Mouse (Mus musculus) neural tube, embryonic 12.5 days (tissue): ENCODE data around the gene Mybpc1. TPM values are rescaled to one million over a fixed set of nuclear protein-coding genes. Genes with fewer than 3 reads are reported as not detected.
A peak's percentile ranks its signal among the peaks of the same experiment; 100 is the strongest.

Source experiments
- ATAC-seq: fragments of 200-750 bp; cut with Nextera tagmentation; 2 replicates; pipeline ENCODE4 v1.8.0; 2017; ENCODE audit warnings: low read depth, mild to moderate bottlenecking, moderate TSS enrichment, moderate library complexity; ENCODE audit not compliant: low FRiP score
- H3K27ac ChIP-seq: fragments of 300-500 bp; sonication (generic); 2 replicates; pipeline ENCODE4 v1.5.1; 2016
- H3K27me3 ChIP-seq: fragments of 300-500 bp; sonication (generic); replicated peaks from 2 replicates; pipeline ENCODE4 v1.6.1; 2016; ENCODE audit warnings: mild to moderate bottlenecking
- H3K36me3 ChIP-seq: fragments of 300-500 bp; sonication (generic); 2 replicates; pipeline ENCODE4 v1.6.1; 2016; ENCODE audit warnings: mild to moderate bottlenecking
- H3K4me1 ChIP-seq: fragments of 300-500 bp; sonication (generic); 2 replicates; pipeline ENCODE4 v1.6.1; 2016
- H3K4me2 ChIP-seq: fragments of 300-500 bp; sonication (generic); replicated peaks from 2 replicates; pipeline ENCODE4 v1.6.1; 2016; ENCODE audit warnings: mild to moderate bottlenecking
- H3K4me3 ChIP-seq: fragments of 300-500 bp; sonication (generic); 2 replicates; pipeline ENCODE4 v1.5.1; 2016
- H3K9ac ChIP-seq: fragments of 300-500 bp; sonication (generic); 2 replicates; pipeline ENCODE4 v1.6.1; 2016; ENCODE audit warnings: mild to moderate bottlenecking
- H3K9me3 ChIP-seq: fragments of 300-500 bp; sonication (generic); 2 replicates; pipeline ENCODE4 v1.6.1; 2016; ENCODE audit warnings: mild to moderate bottlenecking
- WGBS: fragments of 180-500 bp; shearing (Covaris S2); methylation state at CpG from one replicate; pipeline ENCODE4 v1.1.7; 2016; 5-methylcytosine and 5-hydroxymethylcytosine counted together
- polyA plus RNA-seq: library from polyadenylated mRNA; unstranded; fragments of >200 nt; fragmentation: Nextera tagmentation; extraction: Ambion mirVana; gene quantifications from 2 replicates; pipeline ENCODE4 v1.2.1, GENCODE M21; 2016

Gene Mybpc1
- 13.0 and 13.6 TPM in 2 replicates for polyA plus RNA-seq

- Histone ChIP-seq H3K4me3 (no peak within 1 kb of the TSS), H3K27me3 (no peaks in the 10 kb centered on the region), H3K9ac (no peak within 1 kb of the TSS), H3K9me3 (no peaks in the 10 kb centered on the region), H3K4me1 (peaks cover 5% of the 10 kb centered on the region; the same call in 1 of the 2 replicates), H3K4me2 (peak within 1 kb of the TSS; percentile 37), H3K36me3 (no peaks in the 10 kb centered on the region), H3K27ac (no peak within 1 kb of the TSS)
- WGBS: 23% methylated on average over 16 of the region's 16 CpGs
- ATAC-seq: peak; percentile 76
These were observed at the start of gene Mybpc1 for GRCm38 (mm10) chr10:88604943-88605342. Mybpc1 (minus strand) TSS chr10:88605152.

- no peak overlapping the region for H3K4me2 ChIP-seq
- no peak overlapping the region for H3K9ac ChIP-seq
- H3K9me3 ChIP-seq: no peaks in the 10 kb centered on the region
- H3K27ac ChIP-seq: no peak overlapping the region
- no peaks in the 10 kb centered on the region for H3K36me3 ChIP-seq
- no peaks in the 10 kb centered on the region for H3K4me1 ChIP-seq
- 65% methylated on average over 5 of the region's 5 CpGs for WGBS
- H3K4me3 ChIP-seq: no peak overlapping the region
- H3K27me3 ChIP-seq: no peaks in the 10 kb centered on the region
- no peak for ATAC-seq
These were observed 40.5 kb upstream of the Mybpc1 start for GRCm38 (mm10) chr10:88645448-88645847.

GRCm38 (mm10) chr10:88631330-88631953 is 26.5 kb upstream of the Mybpc1 start:
- Histone ChIP-seq H3K36me3 (no peaks in the 10 kb centered on the region), H3K9ac (no peak overlapping the region), H3K4me1 (no peaks in the 10 kb centered on the region), H3K9me3 (no peaks in the 10 kb centered on the region), H3K27ac (no peak overlapping the region), H3K4me3 (no peak overlapping the region), H3K4me2 (no peak overlapping the region), H3K27me3 (no peaks in the 10 kb centered on the region)
- ATAC-seq: no peak
- WGBS: 90% methylated on average over 10 of the region's 10 CpGs

GRCm38 (mm10) chr10:88630663-88631329 is 25.8 kb upstream of the Mybpc1 start:
- no peak overlapping the region for H3K27ac ChIP-seq
- no peak overlapping the region for H3K9ac ChIP-seq
- H3K4me2 ChIP-seq: no peak overlapping the region
- no peak for ATAC-seq
- 87% methylated on average over 2 of the region's 2 CpGs for WGBS
- H3K4me1 ChIP-seq: no peaks in the 10 kb centered on the region
- H3K9me3 ChIP-seq: no peaks in the 10 kb centered on the region
- no peak overlapping the region for H3K4me3 ChIP-seq
- H3K27me3 ChIP-seq: no peaks in the 10 kb centered on the region
- H3K36me3 ChIP-seq: no peaks in the 10 kb centered on the region

- Histone ChIP-seq H3K9ac (no peak overlapping the region), H3K27me3 (no peaks in the 10 kb centered on the region), H3K4me2 (no peak overlapping the region), H3K36me3 (no peaks in the 10 kb centered on the region), H3K27ac (no peak overlapping the region), H3K4me3 (no peak overlapping the region), H3K9me3 (no peaks in the 10 kb centered on the region), H3K4me1 (no peaks in the 10 kb centered on the region)
- 67% methylated on average over 4 of the region's 4 CpGs for WGBS
- peak; percentile 58; the same call in 1 of the 2 replicates for ATAC-seq
These were observed 22.1 kb upstream of the Mybpc1 start for GRCm38 (mm10) chr10:88627052-88627451.

GRCm38 (mm10) chr10:88626176-88626575 is 21.2 kb upstream of the Mybpc1 start:
- no peak for ATAC-seq

GRCm38 (mm10) chr10:88624300-88624699 is 19.3 kb upstream of the Mybpc1 start:
- 91% methylated on average over 11 of the region's 11 CpGs for WGBS
- ATAC-seq: no peak
- Histone ChIP-seq H3K4me1 (no peaks in the 10 kb centered on the region), H3K4me2 (no peak overlapping the region), H3K4me3 (no peak overlapping the region), H3K27ac (no peak overlapping the region), H3K36me3 (no peaks in the 10 kb centered on the region), H3K9me3 (no peaks in the 10 kb centered on the region), H3K27me3 (no peaks in the 10 kb centered on the region), H3K9ac (no peak overlapping the region)

More at GRCm38 (mm10) chr10:88626176-88626575, 21.2 kb upstream of the Mybpc1 start:
- Histone ChIP-seq H3K9me3 (no peaks in the 10 kb centered on the region), H3K9ac (no peak overlapping the region), H3K4me3 (no peak overlapping the region), H3K27me3 (no peaks in the 10 kb centered on the region), H3K36me3 (no peaks in the 10 kb centered on the region), H3K4me1 (no peaks in the 10 kb centered on the region), H3K27ac (no peak overlapping the region), H3K4me2 (no peak overlapping the region)
- 67% methylated on average over 3 of the region's 3 CpGs for WGBS

- Histone ChIP-seq H3K27me3 (no peaks in the 10 kb centered on the region), H3K9ac (no peak overlapping the region), H3K36me3 (no peaks in the 10 kb centered on the region), H3K4me1 (no peaks in the 10 kb centered on the region), H3K4me3 (no peak overlapping the region), H3K27ac (no peak overlapping the region), H3K9me3 (no peaks in the 10 kb centered on the region), H3K4me2 (no peak overlapping the region)
- WGBS: 92% methylated on average over 16 of the region's 16 CpGs
- no peak for ATAC-seq
These were observed 17.7 kb upstream of the Mybpc1 start for GRCm38 (mm10) chr10:88622624-88623023.

- ATAC-seq: no peak
- H3K4me2 ChIP-seq: no peak overlapping the region
- 92% methylated on average over 3 of the region's 3 CpGs for WGBS
These were observed 15.9 kb upstream of the Mybpc1 start for GRCm38 (mm10) chr10:88620809-88621208.

GRCm38 (mm10) chr10:88613051-88613450 is 8.1 kb upstream of the Mybpc1 start:
- Histone ChIP-seq H3K4me1 (no peaks in the 10 kb centered on the region), H3K27ac (no peak overlapping the region), H3K9me3 (no peaks in the 10 kb centered on the region), H3K9ac (no peak overlapping the region), H3K27me3 (no peaks in the 10 kb centered on the region), H3K4me2 (no peak overlapping the region), H3K4me3 (no peak overlapping the region), H3K36me3 (no peaks in the 10 kb centered on the region)
- WGBS: 86% methylated on average over 11 of the region's 11 CpGs
- ATAC-seq: no peak

More at GRCm38 (mm10) chr10:88620809-88621208, 15.9 kb upstream of the Mybpc1 start:
- Histone ChIP-seq H3K4me1 (no peaks in the 10 kb centered on the region), H3K36me3 (no peaks in the 10 kb centered on the region), H3K27ac (no peak overlapping the region), H3K9me3 (no peaks in the 10 kb centered on the region), H3K27me3 (no peaks in the 10 kb centered on the region), H3K4me3 (no peak overlapping the region), H3K9ac (no peak overlapping the region)

- Histone ChIP-seq H3K27me3 (no peaks in the 10 kb centered on the region), H3K4me2 (no peak overlapping the region), H3K9me3 (no peaks in the 10 kb centered on the region), H3K4me1 (peaks cover 5% of the 10 kb centered on the region; the same call in 1 of the 2 replicates), H3K4me3 (no peak overlapping the region), H3K9ac (no peak overlapping the region), H3K27ac (no peak overlapping the region), H3K36me3 (no peaks in the 10 kb centered on the region)
- no peak for ATAC-seq
- 72% methylated on average over 7 of the region's 7 CpGs for WGBS
These were observed 1.7 kb upstream of the Mybpc1 start for GRCm38 (mm10) chr10:88606686-88607085.

GRCm38 (mm10) chr10:88606065-88606464 is 1.1 kb upstream of the Mybpc1 start:
- 63% methylated on average over 8 of the region's 8 CpGs for WGBS
- ATAC-seq: no peak
- H3K4me1 ChIP-seq: peaks cover 5% of the 10 kb centered on the region; the same call in 1 of the 2 replicates
- H3K9me3 ChIP-seq: no peaks in the 10 kb centered on the region
- no peaks in the 10 kb centered on the region for H3K27me3 ChIP-seq
- no peak overlapping the region for H3K9ac ChIP-seq
- no peak overlapping the region for H3K27ac ChIP-seq
- no peak overlapping the region for H3K4me3 ChIP-seq
- H3K36me3 ChIP-seq: no peaks in the 10 kb centered on the region
- no peak overlapping the region for H3K4me2 ChIP-seq
